Mouse (Mus musculus) hindbrain, embryonic 10.5 days (tissue): ENCODE results near the gene Klf16. TPM values are rescaled to one million over a fixed set of nuclear protein-coding genes. Genes with fewer than 3 reads are reported as not detected.
A peak's percentile ranks its signal among the peaks of the same experiment; 100 is the strongest.

Experiments
- DNase-seq: peaks from one replicate; pipeline ENCODE4 v3.0.0-alpha.2; 2017; ENCODE audit warnings: low spot score
- H3K27ac ChIP-seq: fragments of 300-500 bp; sonication (generic); 2 replicates; pipeline ENCODE4 v1.5.1; 2016; ENCODE audit warnings: mild to moderate bottlenecking, moderate library complexity
- H3K27me3 ChIP-seq: fragments of 300-500 bp; sonication (generic); 2 replicates; pipeline ENCODE4 v1.6.1; 2016; ENCODE audit warnings: mild to moderate bottlenecking; ENCODE audit not compliant: poor library complexity, insufficient read depth, severe bottlenecking
- H3K36me3 ChIP-seq: fragments of 300-500 bp; sonication (generic); 2 replicates; pipeline ENCODE4 v1.6.1; 2016; ENCODE audit warnings: mild to moderate bottlenecking, moderate library complexity
- H3K4me1 ChIP-seq: fragments of 300-500 bp; sonication (generic); replicated peaks from 2 replicates; pipeline ENCODE4 v1.6.1; 2016; ENCODE audit warnings: mild to moderate bottlenecking
- H3K4me3 ChIP-seq: fragments of 300-500 bp; sonication (generic); 2 replicates; pipeline ENCODE4 v1.5.1; 2016; ENCODE audit warnings: mild to moderate bottlenecking, moderate library complexity
- H3K9me3 ChIP-seq: fragments of 300-500 bp; sonication (generic); 2 replicates; pipeline ENCODE4 v1.6.1; 2016; ENCODE audit warnings: mild to moderate bottlenecking, moderate library complexity
- WGBS: fragments of 180-500 bp; shearing (Covaris S2); methylation state at CpG from one replicate; pipeline ENCODE4 v1.1.7; 2016; 5-methylcytosine and 5-hydroxymethylcytosine counted together
- polyA plus RNA-seq: library from polyadenylated mRNA; unstranded; fragments of >200 nt; fragmentation: Nextera tagmentation; extraction: Ambion mirVana; gene quantifications from 2 replicates; pipeline ENCODE4 v1.2.1, GENCODE M21; 2016

Klf16 gene
- polyA plus RNA-seq, 1 experiment from 2014 or later, result 7.3 TPM

DNA sequence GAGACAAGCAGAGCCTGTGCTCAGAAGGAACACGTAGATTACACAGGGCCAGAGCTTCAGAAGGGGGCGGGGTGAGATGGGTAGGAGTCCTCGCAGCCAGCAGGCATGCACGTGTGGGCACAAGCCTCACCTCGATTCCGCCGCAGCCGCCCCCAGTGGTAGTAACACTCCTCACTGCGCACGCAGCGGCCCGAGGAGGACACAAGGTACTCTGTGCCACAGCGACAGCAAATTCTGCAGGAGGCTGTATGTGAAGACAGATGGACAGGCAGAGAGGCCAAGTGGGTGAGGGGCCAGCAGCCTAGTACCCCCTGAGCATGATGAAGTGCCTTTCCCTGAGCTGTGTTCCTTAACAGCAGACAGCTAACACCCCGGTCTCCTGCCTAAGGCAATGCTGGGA lies 33.2 kb downstream of the Klf16 start:
- Histone ChIP-seq H3K36me3 (peaks cover 81% of the 10 kb centered on the region), H3K27ac (no peak overlapping the region), H3K4me1 (peaks cover 16% of the 10 kb centered on the region), H3K4me3 (no peak overlapping the region), H3K27me3 (0 out of 2 replicates have a peak, but pooled peaks cover 3% of the 10 kb centered on the region), H3K9me3 (no peaks in the 10 kb centered on the region)
- no peak for DNase-seq
- 96% methylated on average over 14 of the region's 14 CpGs for WGBS

DNA sequence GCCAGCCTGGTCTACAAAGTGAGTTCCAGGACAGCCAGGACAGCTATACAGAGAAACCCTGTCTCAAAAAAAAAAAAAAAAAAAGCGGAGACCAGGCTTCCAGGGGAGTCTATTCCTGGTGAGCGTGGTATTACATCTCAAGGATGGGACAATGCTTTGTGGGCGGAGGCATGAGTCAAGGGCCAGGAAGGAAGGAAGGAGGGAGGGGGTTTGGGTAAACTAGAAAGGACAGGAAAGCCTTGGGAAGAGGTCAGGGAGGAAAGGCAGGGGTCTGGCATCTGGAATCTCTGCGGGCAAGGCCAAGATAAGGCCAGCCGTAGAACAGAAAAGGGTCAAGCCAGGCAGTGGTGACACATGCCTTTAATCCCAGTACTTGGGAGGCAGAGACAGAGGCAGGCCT lies 37.6 kb downstream of the Klf16 start:
- 44% methylated on average over 5 of the region's 5 CpGs for WGBS
- Histone ChIP-seq H3K9me3 (no peaks in the 10 kb centered on the region), H3K27me3 (peaks cover 47% of the 10 kb centered on the region), H3K36me3 (peaks cover 37% of the 10 kb centered on the region), H3K27ac (no peak overlapping the region), H3K4me1 (peaks cover 30% of the 10 kb centered on the region), H3K4me3 (0 out of 2 replicates have a peak overlapping the region, but pooled peaks have one; percentile 46)
- DNase-seq, result no peak

DNA sequence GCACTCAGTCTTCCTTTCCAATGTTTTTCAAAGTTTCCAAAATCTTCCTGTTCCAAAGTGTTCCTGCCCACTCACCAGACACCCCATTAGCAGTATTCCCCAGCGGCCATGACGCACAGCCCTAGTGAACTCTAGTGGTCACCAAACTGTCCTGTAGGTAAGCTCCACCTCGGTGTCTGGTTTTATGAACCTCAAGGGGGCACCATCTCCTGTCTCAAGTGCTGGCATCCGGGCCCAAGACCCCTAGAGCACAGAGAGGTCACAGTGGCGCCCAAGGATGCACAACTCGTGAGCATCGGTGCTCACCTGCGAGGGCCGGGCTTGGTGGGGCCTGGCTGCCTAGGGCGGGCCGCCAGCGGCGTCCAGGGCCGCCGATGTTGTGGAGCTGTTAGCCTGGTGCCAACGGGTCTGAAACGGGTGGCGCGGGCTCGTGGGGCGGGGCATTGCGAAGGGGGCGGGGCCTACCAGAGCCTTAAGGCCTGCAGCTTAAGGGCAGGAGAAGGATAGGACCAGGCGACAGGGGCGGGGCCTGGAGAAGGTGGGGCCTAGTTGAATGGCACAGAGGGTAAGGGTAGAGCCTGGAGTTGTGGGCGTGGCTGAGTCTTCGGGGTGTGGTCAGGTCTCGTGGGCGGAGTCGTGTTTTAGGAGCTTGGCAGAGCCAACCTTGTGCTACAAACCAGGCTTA lies 38.3 kb downstream of the Klf16 start, which contains the start of gene Atp8b3:
Gene Atp8b3, minus strand, starts transcription at position 415 of the 685 bp plus-strand sequence.
- peak within 1 kb of the TSS; percentile 46 for H3K4me3 ChIP-seq
- H3K4me1 ChIP-seq, result peaks cover 36% of the 10 kb centered on the region
- H3K9me3 ChIP-seq, result no peaks in the 10 kb centered on the region
- peak within 1 kb of the TSS; percentile 57; the same call in 1 of the 2 replicates for H3K27ac ChIP-seq
- DNase-seq, result peak; percentile 78
- H3K27me3 ChIP-seq, result peaks cover 53% of the 10 kb centered on the region
- peaks cover 30% of the 10 kb centered on the region for H3K36me3 ChIP-seq
- WGBS, result 2% methylated on average over 30 of the region's 30 CpGs

DNA sequence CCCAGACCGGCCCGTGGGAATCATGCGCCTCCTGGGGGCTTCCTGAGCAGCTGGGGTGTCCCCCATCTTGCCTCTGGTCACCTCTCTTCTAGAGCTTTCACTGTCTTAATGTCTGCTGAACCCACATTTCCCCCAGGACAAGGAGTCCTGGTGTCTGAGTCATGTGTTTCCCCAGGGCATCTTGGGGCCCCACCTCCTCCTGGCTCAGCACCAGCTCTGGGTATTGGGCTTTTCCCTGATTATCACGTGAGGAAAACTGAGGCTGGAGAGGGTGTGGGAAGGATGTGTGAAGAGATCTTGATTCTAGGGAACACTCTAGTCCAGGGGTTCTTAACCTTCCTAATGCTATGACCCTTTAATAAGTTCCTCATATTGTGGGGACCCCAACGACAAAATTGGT lies 38.9 kb downstream of the Klf16 start:
- H3K27ac ChIP-seq, result no peak overlapping the region
- peaks cover 24% of the 10 kb centered on the region for H3K36me3 ChIP-seq
- 61% methylated on average over 5 of the region's 5 CpGs for WGBS
- no peak overlapping the region; the same call in 1 of the 2 replicates for H3K4me3 ChIP-seq
- H3K9me3 ChIP-seq, result no peaks in the 10 kb centered on the region
- H3K27me3 ChIP-seq, result peaks cover 53% of the 10 kb centered on the region
- peaks cover 43% of the 10 kb centered on the region for H3K4me1 ChIP-seq
- no peak for DNase-seq

DNA sequence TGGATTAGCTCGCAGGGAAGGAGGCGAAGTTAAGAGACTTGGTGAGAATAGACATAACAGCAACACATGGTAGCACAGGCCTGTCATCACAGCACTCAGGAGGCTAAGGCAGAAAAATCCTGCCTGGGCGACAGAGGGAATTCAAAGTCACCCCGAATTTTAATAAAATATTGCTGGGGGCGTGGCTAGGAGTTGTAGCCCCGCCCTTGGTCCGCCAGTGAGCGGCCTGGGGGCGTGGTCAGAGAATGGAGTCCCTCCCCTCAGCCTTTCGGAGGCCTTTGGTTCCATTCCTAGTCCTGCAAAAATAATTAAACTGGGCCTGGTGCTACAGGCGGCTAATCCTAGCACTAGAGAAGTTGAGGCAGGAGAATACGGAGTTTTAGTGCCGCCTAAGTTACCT lies 41.4 kb downstream of the Klf16 start:
- DNase-seq, result no peak
- peak overlapping the region; percentile 18; the same call in 1 of the 2 replicates for H3K4me3 ChIP-seq
- H3K9me3 ChIP-seq, result no peaks in the 10 kb centered on the region
- 9% methylated on average over 13 of the region's 13 CpGs for WGBS
- peaks cover 56% of the 10 kb centered on the region for H3K27me3 ChIP-seq
- H3K4me1 ChIP-seq, result peaks cover 46% of the 10 kb centered on the region
- H3K27ac ChIP-seq, result no peak overlapping the region
- H3K36me3 ChIP-seq, result no peaks in the 10 kb centered on the region; the same call in 1 of the 2 replicates

DNA sequence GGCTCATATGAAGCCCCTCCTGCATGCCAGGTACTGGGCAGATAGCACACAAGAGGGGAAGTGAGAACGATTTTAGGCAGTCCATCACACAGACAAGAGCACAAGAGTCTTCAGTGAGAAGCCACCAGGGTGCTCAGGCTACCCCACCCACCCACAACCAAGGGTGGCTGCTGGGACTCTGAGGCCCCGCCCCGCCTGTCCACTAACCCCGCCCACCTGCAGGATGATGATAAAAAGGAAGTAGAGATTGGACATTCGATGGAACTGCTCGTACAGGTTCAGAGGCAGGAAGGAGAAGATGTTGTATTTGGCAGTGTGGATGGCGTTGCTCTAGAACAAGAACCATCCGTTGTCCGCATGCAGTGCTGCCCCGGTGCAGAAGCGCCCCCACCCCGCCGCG lies 42.0 kb downstream of the Klf16 start:
- 17% methylated on average over 14 of the region's 14 CpGs for WGBS
- Histone ChIP-seq H3K4me3 (peak overlapping the region; percentile 18), H3K36me3 (no peaks in the 10 kb centered on the region), H3K27me3 (peaks cover 56% of the 10 kb centered on the region), H3K9me3 (no peaks in the 10 kb centered on the region), H3K27ac (no peak overlapping the region), H3K4me1 (peaks cover 46% of the 10 kb centered on the region)
- DNase-seq, result no peak

DNA sequence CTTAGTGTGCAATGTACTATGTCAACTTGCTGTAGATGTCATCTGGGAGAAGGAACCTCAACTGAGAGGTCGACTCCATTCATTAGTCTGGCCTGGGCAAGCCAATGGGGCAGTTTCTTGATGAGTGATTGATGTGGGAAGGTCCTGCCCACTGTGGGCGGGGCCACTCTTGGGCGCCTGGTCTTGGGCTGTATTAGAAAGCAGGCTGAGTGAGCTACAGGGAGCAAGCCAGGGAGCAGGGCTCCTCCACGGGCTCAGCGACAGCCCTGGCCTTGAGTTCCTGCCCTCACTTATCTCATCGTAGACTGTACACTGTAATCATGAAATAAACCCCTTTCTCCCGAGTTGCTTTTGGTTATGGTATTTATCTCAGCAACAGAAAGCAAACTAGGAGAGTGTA lies 43.4 kb downstream of the Klf16 start:
- H3K36me3 ChIP-seq, result no peaks in the 10 kb centered on the region
- H3K4me3 ChIP-seq, result no peak overlapping the region
- WGBS, result 17% methylated on average over 7 of the region's 7 CpGs
- DNase-seq, result peak; percentile 31
- no peaks in the 10 kb centered on the region for H3K9me3 ChIP-seq
- no peak overlapping the region; the same call in 1 of the 2 replicates for H3K27ac ChIP-seq
- H3K4me1 ChIP-seq, result peaks cover 34% of the 10 kb centered on the region
- H3K27me3 ChIP-seq, result peaks cover 51% of the 10 kb centered on the region

DNA sequence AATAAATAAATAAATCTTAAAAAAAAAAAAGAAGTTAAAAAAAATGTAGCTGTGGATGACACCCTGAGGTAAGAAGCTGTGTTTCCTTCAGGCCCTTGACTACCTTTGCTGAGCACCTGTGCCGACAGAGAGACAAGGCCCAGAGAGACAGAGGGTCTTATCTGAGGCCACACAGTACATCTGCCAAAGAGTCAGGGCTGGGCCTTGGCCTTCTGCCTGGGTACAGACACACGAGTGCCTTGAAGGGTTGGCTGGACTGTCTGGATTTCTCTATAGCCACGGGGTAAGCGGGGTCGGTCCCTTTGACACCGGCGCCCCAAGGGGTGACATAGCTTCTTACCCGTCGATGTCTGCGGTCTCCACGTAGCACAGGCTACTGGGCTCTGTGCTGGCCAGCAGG lies 44.3 kb downstream of the Klf16 start:
- WGBS, result 83% methylated on average over 11 of the region's 11 CpGs
- Histone ChIP-seq H3K4me1 (peaks cover 32% of the 10 kb centered on the region), H3K4me3 (no peak overlapping the region), H3K27ac (no peak overlapping the region), H3K9me3 (no peaks in the 10 kb centered on the region), H3K36me3 (no peaks in the 10 kb centered on the region), H3K27me3 (peaks cover 50% of the 10 kb centered on the region)
- no peak for DNase-seq

DNA sequence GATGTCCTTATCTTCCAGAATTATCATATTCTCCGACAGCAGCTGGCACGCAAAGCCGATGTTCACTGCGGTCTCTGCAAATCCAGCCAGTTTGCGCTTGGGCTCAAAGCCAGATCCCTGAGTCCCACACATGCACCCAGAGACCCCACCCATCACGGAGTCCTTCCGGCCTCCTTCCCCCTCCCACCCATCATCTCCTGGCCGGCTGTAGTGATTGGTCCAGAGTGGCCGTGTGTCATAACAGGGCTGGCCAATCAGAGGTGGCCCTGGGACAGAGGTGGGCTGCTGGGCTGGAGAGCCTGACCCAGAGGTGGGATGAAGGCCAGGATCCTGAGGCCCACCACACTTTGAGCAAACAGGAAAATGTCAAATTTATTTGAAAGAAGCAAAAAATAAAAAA lies 50.9 kb downstream of the Klf16 start:
- 32% methylated on average over 9 of the region's 9 CpGs for WGBS
- no peak overlapping the region for H3K27ac ChIP-seq
- peaks cover 14% of the 10 kb centered on the region; the same call in 1 of the 2 replicates for H3K27me3 ChIP-seq
- H3K4me3 ChIP-seq, result peak overlapping the region; percentile 38
- no peaks in the 10 kb centered on the region for H3K36me3 ChIP-seq
- no peaks in the 10 kb centered on the region for H3K9me3 ChIP-seq
- peak; percentile 48 for DNase-seq
- H3K4me1 ChIP-seq, result peaks cover 10% of the 10 kb centered on the region

DNA sequence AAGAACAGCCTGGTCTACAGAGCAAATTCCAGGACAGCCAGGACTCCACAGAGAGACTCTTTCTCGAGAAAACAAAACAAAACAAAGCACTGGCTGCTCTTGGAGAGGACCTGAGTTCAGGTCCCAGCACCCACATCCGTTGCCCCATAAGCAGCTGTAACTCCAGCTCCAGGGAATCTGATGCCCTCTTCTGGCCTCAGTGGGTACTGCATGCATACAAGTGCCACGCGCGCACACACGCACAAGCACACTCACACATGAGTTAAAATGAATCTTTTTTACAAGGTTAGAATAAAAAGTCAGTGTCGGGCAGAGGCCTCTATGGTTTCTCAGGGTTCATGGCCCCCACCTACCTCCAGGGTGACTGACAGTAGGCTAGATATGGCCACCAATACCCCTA lies 53.8 kb downstream of the Klf16 start:
- DNase-seq, result no peak
- WGBS, result 90% methylated on average over 7 of the region's 7 CpGs
- Histone ChIP-seq H3K4me3 (no peak overlapping the region), H3K27me3 (0 out of 2 replicates have a peak, but pooled peaks cover 11% of the 10 kb centered on the region), H3K4me1 (peaks cover 10% of the 10 kb centered on the region), H3K27ac (no peak overlapping the region), H3K9me3 (no peaks in the 10 kb centered on the region), H3K36me3 (no peaks in the 10 kb centered on the region)

DNA sequence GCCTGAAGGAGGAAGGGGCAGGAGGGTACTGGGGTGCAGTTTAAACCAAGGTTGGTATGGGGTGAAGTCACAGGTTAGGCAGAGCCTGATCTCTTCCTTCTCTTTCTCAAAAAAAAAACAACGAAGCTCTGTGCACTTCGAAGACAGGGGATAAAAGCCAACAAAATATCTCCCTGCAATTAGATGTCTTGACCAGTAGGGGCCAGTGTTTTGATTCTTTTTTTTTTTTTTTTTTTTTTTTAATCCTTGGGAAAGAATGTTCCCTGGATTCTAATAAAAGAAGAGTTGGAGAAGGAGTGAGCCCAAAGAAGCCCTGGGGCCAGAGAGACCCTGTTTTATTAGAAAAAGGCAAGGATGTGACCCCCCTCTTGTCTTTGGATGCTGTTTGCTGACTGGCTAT lies 57.8 kb downstream of the Klf16 start:
- Histone ChIP-seq H3K27me3 (peaks cover 14% of the 10 kb centered on the region), H3K9me3 (no peaks in the 10 kb centered on the region), H3K4me1 (peaks cover 9% of the 10 kb centered on the region), H3K4me3 (no peak overlapping the region), H3K36me3 (no peaks in the 10 kb centered on the region), H3K27ac (no peak overlapping the region)
- no peak for DNase-seq
- WGBS, result 81% methylated on average over 2 of the region's 2 CpGs
